Mouse (Mus musculus) midbrain, postnatal 0 days (tissue): ENCODE data around the gene Tln1. TPM values are rescaled to one million over a fixed set of nuclear protein-coding genes. Genes with fewer than 3 reads are reported as not detected.

Source experiments
- ATAC-seq: fragments of 200-750 bp; cut with Nextera tagmentation; 2 replicates; pipeline ENCODE4 v1.8.0; 2017; ENCODE audit warnings: moderate number of reproducible peaks, mild to moderate bottlenecking, moderate TSS enrichment, moderate library complexity; ENCODE audit not compliant: low FRiP score
- DNase-seq: peaks from one replicate; pipeline ENCODE4 v3.0.0-alpha.2; 2015; ENCODE audit warnings: low spot score
- H3K27ac ChIP-seq: fragments of 300-500 bp; sonication (generic); 2 replicates; pipeline ENCODE4 v1.5.1; 2014; ENCODE audit warnings: low read depth, mild to moderate bottlenecking, low read length, mixed read lengths
- H3K27me3 ChIP-seq: fragments of 300-500 bp; sonication (generic); 2 replicates; pipeline ENCODE4 v1.6.1; 2014; ENCODE audit warnings: low read length, control low read depth, mixed read lengths; ENCODE audit not compliant: insufficient read depth
- H3K36me3 ChIP-seq: fragments of 300-500 bp; sonication (generic); 2 replicates; pipeline ENCODE4 v1.6.1; 2014; ENCODE audit warnings: low read length, control low read depth, mixed read lengths; ENCODE audit not compliant: insufficient read depth
- H3K4me1 ChIP-seq: fragments of 300-500 bp; sonication (generic); 2 replicates; pipeline ENCODE4 v1.6.1; 2014; ENCODE audit warnings: mild to moderate bottlenecking, control low read depth, antibody characterized with exemption, low read length, mixed read lengths; ENCODE audit not compliant: insufficient read depth
- H3K4me2 ChIP-seq: fragments of 300-500 bp; sonication (generic); 2 replicates; pipeline ENCODE4 v1.6.1; 2014; ENCODE audit warnings: low read depth, mild to moderate bottlenecking, low read length, mixed read lengths; ENCODE audit not compliant: poor library complexity, severe bottlenecking
- H3K4me3 ChIP-seq: fragments of 300-500 bp; sonication (generic); 2 replicates; pipeline ENCODE4 v1.5.1; 2014; ENCODE audit warnings: low read depth, mild to moderate bottlenecking, low read length, moderate library complexity
- H3K9ac ChIP-seq: fragments of 300-500 bp; sonication (generic); replicated peaks from 2 replicates; pipeline ENCODE4 v1.6.1; 2014; ENCODE audit warnings: mild to moderate bottlenecking, low read length, moderate library complexity, mixed read lengths; ENCODE audit not compliant: poor library complexity, severe bottlenecking
- H3K9me3 ChIP-seq: fragments of 300-500 bp; sonication (generic); 2 replicates; pipeline ENCODE4 v1.6.1; 2016; ENCODE audit warnings: low read length, control low read depth
- CTCF ChIP-seq: IDR thresholded peaks from 2 replicates; pipeline ENCODE4 v1.5.1; 2016; ENCODE audit warnings: antibody characterized with exemption, mild to moderate bottlenecking
- WGBS: fragments of 180-500 bp; shearing (Covaris S2); extraction: QIAGEN DNeasy Blood & Tissue Kit; methylation state at CpG from one replicate; pipeline ENCODE4 v1.1.7; 2014; 5-methylcytosine and 5-hydroxymethylcytosine counted together
- polyA plus RNA-seq: library from polyadenylated mRNA; unstranded; fragments of >200 nt; fragmentation: Nextera tagmentation; extraction: Ambion mirVana; gene quantifications from 2 replicates; pipeline ENCODE4 v1.2.1, GENCODE M21; 2015
- total RNA-seq: library from RNA; depleted of rRNA; stranded (reverse); fragments of >200 nt; gene quantifications from 2 replicates; pipeline ENCODE4 v1.2.3, GENCODE M21; 2014

The Tln1 gene
- total and polyA plus RNA-seq, 2 experiments from 2014 or later: 44.4 to 75.7 TPM

DNA sequence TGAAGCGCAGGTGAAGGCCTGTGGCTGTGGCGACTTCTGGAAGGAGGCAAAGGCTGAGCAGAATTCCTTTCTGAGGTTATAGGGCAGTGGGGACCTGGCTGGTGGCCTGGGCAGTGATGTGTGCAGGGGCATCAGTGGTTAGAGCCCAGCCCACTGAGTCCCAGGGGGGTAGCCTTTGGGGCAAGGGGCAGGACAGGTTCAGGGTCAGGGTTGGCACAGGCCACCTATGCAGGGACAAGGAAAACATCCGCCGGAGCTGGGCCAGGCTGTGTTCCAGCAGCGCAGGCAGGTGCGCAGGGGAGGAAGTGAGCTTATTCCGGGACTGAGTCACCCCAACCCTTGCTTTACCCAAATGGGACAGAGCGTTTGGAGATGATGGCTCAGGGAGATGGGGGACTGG lies 23.9 kb upstream of the Tln1 start:
- peaks cover 28% of the 10 kb centered on the region for H3K36me3 ChIP-seq
- no peaks in the 10 kb centered on the region for H3K4me1 ChIP-seq
- no peaks in the 10 kb centered on the region for H3K27me3 ChIP-seq
- ATAC-seq: peak; percentile 55; the same call in 1 of the 2 replicates
- H3K9me3 ChIP-seq: no peaks in the 10 kb centered on the region
- no peak overlapping the region for H3K9ac ChIP-seq
- no peak for TF ChIP-seq CTCF
- H3K4me2 ChIP-seq: no peak overlapping the region
- 81% methylated on average over 8 of the region's 8 CpGs for WGBS
- no peak overlapping the region for H3K27ac ChIP-seq
- no peak for DNase-seq
- no peak overlapping the region for H3K4me3 ChIP-seq

DNA sequence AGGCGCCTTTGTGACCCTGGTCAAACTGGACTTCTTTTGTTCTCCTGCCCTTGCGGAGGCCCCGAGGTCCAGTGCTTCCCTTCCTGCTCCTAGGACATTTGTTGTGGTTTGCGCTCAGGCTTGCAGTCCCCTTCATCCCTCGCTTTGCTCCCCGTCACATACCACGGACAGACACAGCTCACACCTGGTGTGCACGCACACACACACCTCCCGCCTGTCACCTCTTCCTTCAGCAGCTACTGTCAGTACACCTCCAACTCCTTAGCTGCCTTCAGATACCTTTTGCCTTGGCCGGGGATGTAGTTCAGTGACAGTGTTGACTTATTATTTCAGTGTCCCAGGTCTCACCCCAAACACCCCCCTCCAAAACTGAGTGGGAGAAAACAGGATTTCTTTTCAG lies 23.2 kb upstream of the Tln1 start:
- no peak overlapping the region for H3K9ac ChIP-seq
- H3K27ac ChIP-seq: no peak overlapping the region
- no peak for ATAC-seq
- no peak overlapping the region for H3K4me2 ChIP-seq
- H3K36me3 ChIP-seq: peaks cover 35% of the 10 kb centered on the region
- H3K9me3 ChIP-seq: no peaks in the 10 kb centered on the region
- no peak overlapping the region for H3K4me3 ChIP-seq
- no peaks in the 10 kb centered on the region for H3K4me1 ChIP-seq
- DNase-seq: no peak
- no peak for TF ChIP-seq CTCF
- H3K27me3 ChIP-seq: no peaks in the 10 kb centered on the region
- 57% methylated on average over 9 of the region's 10 CpGs for WGBS

DNA sequence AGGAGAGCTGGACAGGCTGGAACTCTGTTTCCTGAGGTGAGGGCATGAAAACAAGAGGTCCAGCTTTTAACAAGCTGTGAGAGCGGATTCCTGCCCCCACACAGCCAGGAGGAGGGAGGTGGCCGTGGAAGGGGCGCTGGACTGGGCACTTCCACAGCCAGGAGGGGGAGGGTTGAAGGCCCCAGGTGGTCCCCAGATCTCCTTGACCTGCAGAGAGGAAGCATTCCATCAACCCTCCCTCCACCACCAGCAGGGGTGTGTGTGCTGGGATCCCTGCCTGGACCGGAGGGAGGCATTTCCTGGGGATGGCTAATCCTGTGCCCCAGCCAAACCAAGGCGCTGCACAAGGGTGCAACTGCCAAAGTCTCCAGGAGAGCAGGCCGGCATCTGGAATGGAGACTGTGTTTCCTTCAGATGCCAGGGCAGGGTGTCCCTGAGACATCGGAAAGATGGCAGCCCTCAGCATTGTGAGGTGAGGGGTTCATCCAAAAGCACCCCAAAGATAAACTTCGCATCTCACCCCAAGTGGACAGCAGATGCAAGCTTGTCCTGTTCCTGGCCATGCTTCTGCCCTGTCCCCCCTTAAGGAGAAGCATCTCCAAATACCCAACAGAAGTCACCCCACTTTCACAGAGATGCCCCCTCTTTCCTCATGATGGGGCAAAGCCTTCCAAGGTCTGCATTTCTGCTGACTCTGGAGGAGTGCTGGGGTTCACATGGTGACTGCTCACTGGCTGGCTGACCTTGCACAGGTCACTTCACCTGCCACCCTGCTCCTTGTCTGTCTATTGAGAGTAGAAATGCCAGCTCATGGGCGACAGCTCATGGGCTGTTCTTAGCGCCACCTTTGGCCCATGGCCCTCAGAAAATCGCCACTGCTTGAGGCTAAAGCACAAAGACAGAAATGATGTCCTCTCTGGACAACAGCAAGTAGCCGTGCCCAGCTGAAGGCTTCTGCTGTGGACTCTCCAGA lies 22.2 kb upstream of the Tln1 start, which contains the start of gene Msmp:
Gene Msmp (minus strand): TSS at position 51 of the 973 bp plus-strand sequence.
- Histone ChIP-seq H3K4me2 (no peak within 1 kb of the TSS), H3K27me3 (no peaks in the 10 kb centered on the region), H3K36me3 (peaks cover 35% of the 10 kb centered on the region), H3K4me3 (no peak within 1 kb of the TSS), H3K27ac (no peak within 1 kb of the TSS), H3K9ac (no peak within 1 kb of the TSS), H3K9me3 (no peaks in the 10 kb centered on the region), H3K4me1 (peaks cover 3% of the 10 kb centered on the region; the same call in 1 of the 2 replicates)
- 69% methylated on average over 12 of the region's 12 CpGs for WGBS
- no peak for TF ChIP-seq CTCF
- DNase-seq: no peak
- no peak for ATAC-seq

DNA sequence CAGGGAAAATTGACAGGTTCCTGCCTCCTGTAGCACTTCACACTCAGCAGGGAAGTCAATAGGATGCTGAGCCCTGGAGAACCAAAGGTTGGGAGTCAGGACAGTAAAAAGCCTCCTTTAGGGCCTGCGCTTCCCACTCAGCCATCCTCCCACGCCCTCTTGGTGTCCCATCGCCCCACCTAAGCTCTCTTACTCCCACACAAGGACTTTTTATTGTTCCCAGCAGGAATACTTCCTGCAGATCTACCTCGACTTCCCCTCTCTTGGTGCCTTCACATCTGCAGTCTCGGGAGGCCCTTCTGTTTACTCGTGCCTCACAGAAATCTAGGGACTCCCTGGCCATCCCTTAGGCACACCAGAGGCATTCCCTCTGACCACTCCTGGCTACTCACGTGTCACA lies 20.9 kb upstream of the Tln1 start:
- Histone ChIP-seq H3K27ac (no peak overlapping the region), H3K4me3 (no peak overlapping the region), H3K36me3 (peaks cover 35% of the 10 kb centered on the region), H3K4me2 (no peak overlapping the region), H3K27me3 (no peaks in the 10 kb centered on the region), H3K9ac (no peak overlapping the region), H3K9me3 (no peaks in the 10 kb centered on the region), H3K4me1 (peaks cover 7% of the 10 kb centered on the region; the same call in 1 of the 2 replicates)
- 71% methylated on average over 7 of the region's 7 CpGs for WGBS
- no peak for ATAC-seq
- no peak for TF ChIP-seq CTCF
- DNase-seq: no peak

DNA sequence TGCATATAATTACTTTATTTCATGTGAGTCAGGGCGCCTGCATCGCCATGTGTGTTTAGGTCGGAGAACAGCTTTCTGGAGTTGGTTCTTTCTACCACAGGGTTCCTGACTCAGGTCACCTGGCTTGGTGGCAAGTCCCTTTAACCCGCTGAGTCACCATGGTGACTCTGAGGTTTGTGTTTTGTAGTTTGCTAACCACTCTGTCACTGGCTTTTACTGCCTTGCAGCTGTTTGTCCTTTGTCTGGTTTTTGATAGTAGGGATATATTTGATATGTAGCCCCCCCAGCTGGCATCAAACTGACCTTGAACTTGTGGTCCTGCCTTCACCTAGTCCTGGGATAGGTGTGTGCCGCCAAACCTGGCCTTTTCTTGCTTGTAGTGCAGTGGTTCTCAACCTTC lies 19.8 kb upstream of the Tln1 start:
- Histone ChIP-seq H3K27ac (no peak overlapping the region), H3K4me1 (peaks cover 12% of the 10 kb centered on the region), H3K9ac (no peak overlapping the region), H3K36me3 (peaks cover 35% of the 10 kb centered on the region), H3K27me3 (no peaks in the 10 kb centered on the region), H3K9me3 (no peaks in the 10 kb centered on the region), H3K4me2 (no peak overlapping the region), H3K4me3 (no peak overlapping the region)
- WGBS: 89% methylated on average over 5 of the region's 5 CpGs
- no peak for ATAC-seq
- no peak for DNase-seq
- no peak for TF ChIP-seq CTCF

DNA sequence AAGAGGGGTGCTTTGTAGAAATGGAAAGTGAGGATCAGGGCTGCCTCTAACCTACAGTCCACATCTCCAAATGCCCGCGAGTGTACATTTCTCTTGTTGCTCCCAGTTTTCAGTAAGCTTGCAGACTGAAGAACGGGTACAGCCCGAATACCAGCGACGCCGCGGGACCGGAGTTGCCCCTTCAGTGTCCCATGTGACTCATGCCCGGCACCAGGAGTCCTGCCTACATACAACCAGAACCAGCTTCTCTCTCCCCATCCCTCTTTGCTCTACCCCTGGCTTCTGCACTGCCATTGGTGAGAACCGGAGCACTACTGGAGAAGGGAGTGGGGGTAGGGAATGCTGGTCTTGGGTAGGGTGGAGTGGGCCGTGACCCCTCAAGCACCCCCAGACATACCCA lies 18.9 kb upstream of the Tln1 start:
- no peak for DNase-seq
- H3K9me3 ChIP-seq: no peaks in the 10 kb centered on the region
- H3K27ac ChIP-seq: no peak overlapping the region
- 96% methylated on average over 12 of the region's 12 CpGs for WGBS
- peaks cover 21% of the 10 kb centered on the region for H3K4me1 ChIP-seq
- no peak for ATAC-seq
- H3K36me3 ChIP-seq: peaks cover 35% of the 10 kb centered on the region
- no peaks in the 10 kb centered on the region for H3K27me3 ChIP-seq
- H3K9ac ChIP-seq: no peak overlapping the region
- no peak overlapping the region for H3K4me3 ChIP-seq
- no peak overlapping the region for H3K4me2 ChIP-seq
- TF ChIP-seq CTCF: no peak
